Mouse (Mus musculus) midbrain, embryonic 16.5 days (tissue): ENCODE results near the gene Dmkn. TPM values are rescaled to one million over a fixed set of nuclear protein-coding genes. Genes with fewer than 3 reads are reported as not detected.
A peak's percentile ranks its signal among the peaks of the same experiment; 100 is the strongest.
"Not testable (repeated sequence)": the region's sequence is repeated elsewhere in the genome, so short reads cannot be mapped to it uniquely, and the experiment has no call there.

Source experiments
- ATAC-seq: fragments of 200-750 bp; cut with Nextera tagmentation; 2 replicates; pipeline ENCODE4 v1.8.0; 2017; ENCODE audit warnings: moderate TSS enrichment
- H3K27ac ChIP-seq: fragments of 300-500 bp; sonication (generic); 2 replicates; pipeline ENCODE4 v1.5.1; 2014; ENCODE audit warnings: mild to moderate bottlenecking, low read length, mixed read lengths
- H3K27me3 ChIP-seq: fragments of 300-500 bp; sonication (generic); 2 replicates; pipeline ENCODE4 v1.6.1; 2014; ENCODE audit warnings: low read depth, low read length, mixed read lengths; ENCODE audit not compliant: control insufficient read depth, insufficient read depth
- H3K36me3 ChIP-seq: fragments of 300-500 bp; sonication (generic); 2 replicates; pipeline ENCODE4 v1.6.1; 2014; ENCODE audit warnings: mild to moderate bottlenecking, low read length, moderate library complexity, mixed read lengths; ENCODE audit not compliant: control insufficient read depth, insufficient read depth
- H3K4me1 ChIP-seq: fragments of 300-500 bp; sonication (generic); 2 replicates; pipeline ENCODE4 v1.6.1; 2014; ENCODE audit warnings: mild to moderate bottlenecking, low read length, mixed read lengths; ENCODE audit not compliant: control insufficient read depth, insufficient read depth
- H3K4me2 ChIP-seq: fragments of 300-500 bp; sonication (generic); 2 replicates; pipeline ENCODE4 v1.6.1; 2014; ENCODE audit warnings: mild to moderate bottlenecking, low read length, mixed read lengths
- H3K4me3 ChIP-seq: fragments of 300-500 bp; sonication (generic); 2 replicates; pipeline ENCODE4 v1.5.1; 2014; ENCODE audit warnings: low read depth, mild to moderate bottlenecking, low read length, moderate library complexity, mixed read lengths
- H3K9ac ChIP-seq: fragments of 300-500 bp; sonication (generic); 2 replicates; pipeline ENCODE4 v1.6.1; 2014; ENCODE audit warnings: low read depth, low read length, mixed read lengths
- H3K9me3 ChIP-seq: fragments of 300-500 bp; sonication (generic); replicated peaks from 2 replicates; pipeline ENCODE4 v1.6.1; 2014; ENCODE audit warnings: mild to moderate bottlenecking, low read length, mixed read lengths; ENCODE audit not compliant: control insufficient read depth, poor library complexity, severe bottlenecking
- WGBS: fragments of 180-500 bp; shearing (Covaris S2); extraction: QIAGEN DNeasy Blood & Tissue Kit; methylation state at CpG from one replicate; pipeline ENCODE4 v1.1.7; 2014; 5-methylcytosine and 5-hydroxymethylcytosine counted together
- polyA plus RNA-seq: library from polyadenylated mRNA; unstranded; fragments of >200 nt; fragmentation: Nextera tagmentation; extraction: Ambion mirVana; gene quantifications from 2 replicates; pipeline ENCODE4 v1.2.1, GENCODE M21; 2015

Dmkn gene
- polyA plus RNA-seq, 1 experiment from 2014 or later, result 3.6 TPM

GRCm38 (mm10) chr7:30729396-30730063, 34.0 kb upstream of the Dmkn start, which contains the start of gene Tmem147:
Gene Tmem147, minus strand, starts transcription at chr7:30729540.
- peaks cover 21% of the 10 kb centered on the region for H3K4me1 ChIP-seq
- ATAC-seq, result peak; percentile 96
- H3K9me3 ChIP-seq, result no peaks in the 10 kb centered on the region
- peak within 1 kb of the TSS; percentile 87 for H3K9ac ChIP-seq
- H3K36me3 ChIP-seq, result peaks cover 5% of the 10 kb centered on the region
- H3K27me3 ChIP-seq, result no peaks in the 10 kb centered on the region
- WGBS, result under 1% methylated on average over 60 of the region's 60 CpGs
- H3K4me2 ChIP-seq, result peak within 1 kb of the TSS; percentile 71
- H3K27ac ChIP-seq, result peak within 1 kb of the TSS; percentile 93
- peak within 1 kb of the TSS; percentile 69 for H3K4me3 ChIP-seq

DNA sequence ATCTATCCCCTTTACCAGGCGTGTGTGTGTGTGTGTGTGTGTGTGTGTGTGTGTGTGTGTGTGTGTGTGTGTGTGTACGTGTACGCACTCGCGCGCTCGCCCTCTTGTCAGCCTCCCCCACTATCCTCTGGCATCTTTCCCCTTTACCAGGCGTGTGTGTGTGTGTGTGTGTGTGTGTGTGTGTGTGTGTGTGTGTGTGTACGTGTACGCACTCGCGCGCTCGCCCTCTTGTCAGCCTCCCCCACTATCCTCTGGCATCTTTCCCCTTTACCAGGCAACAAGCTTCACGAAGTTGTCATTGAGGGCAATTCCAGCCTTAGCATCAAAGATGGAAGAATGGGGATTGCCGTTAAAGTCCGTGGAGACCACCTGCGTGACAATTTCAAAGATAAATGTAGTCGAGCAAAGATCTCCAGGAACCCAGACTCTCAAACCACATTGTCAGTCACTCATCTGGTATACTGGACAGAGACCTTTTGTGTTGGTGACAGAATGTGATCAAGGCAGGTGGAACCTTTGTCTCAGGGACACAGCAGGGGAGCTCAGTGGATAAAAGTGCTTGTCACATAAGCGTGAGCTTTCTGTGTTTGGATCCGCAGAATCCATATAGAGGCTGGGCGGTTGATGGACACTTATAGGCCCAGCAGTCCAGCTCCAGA, 33.4 kb upstream of the Dmkn start:
- H3K9ac ChIP-seq, result peak overlapping the region; percentile 87
- not testable (repeated sequence) for H3K36me3 ChIP-seq, H3K27me3 ChIP-seq, H3K9me3 ChIP-seq
- peak overlapping the region; percentile 93 for H3K27ac ChIP-seq
- WGBS, result 5% methylated on average over 14 of the region's 22 CpGs
- ATAC-seq, result peak; percentile 41
- peak overlapping the region; percentile 58 for H3K4me2 ChIP-seq
- peaks cover 21% of the 10 kb centered on the region for H3K4me1 ChIP-seq
- peak overlapping the region; percentile 69 for H3K4me3 ChIP-seq

- ATAC-seq, result no peak
- no peak overlapping the region for H3K27ac ChIP-seq
- peaks cover 16% of the 10 kb centered on the region for H3K36me3 ChIP-seq
- no peak overlapping the region for H3K9ac ChIP-seq
- no peaks in the 10 kb centered on the region for H3K9me3 ChIP-seq
- H3K4me3 ChIP-seq, result no peak overlapping the region
- no peak overlapping the region for H3K4me2 ChIP-seq
- WGBS, result 92% methylated on average over 3 of the region's 3 CpGs
- H3K4me1 ChIP-seq, result peaks cover 5% of the 10 kb centered on the region; the same call in 1 of the 2 replicates
- H3K27me3 ChIP-seq, result no peaks in the 10 kb centered on the region
Observed at GRCm38 (mm10) chr7:30736211-30736610, 27.3 kb upstream of the Dmkn start.

DNA sequence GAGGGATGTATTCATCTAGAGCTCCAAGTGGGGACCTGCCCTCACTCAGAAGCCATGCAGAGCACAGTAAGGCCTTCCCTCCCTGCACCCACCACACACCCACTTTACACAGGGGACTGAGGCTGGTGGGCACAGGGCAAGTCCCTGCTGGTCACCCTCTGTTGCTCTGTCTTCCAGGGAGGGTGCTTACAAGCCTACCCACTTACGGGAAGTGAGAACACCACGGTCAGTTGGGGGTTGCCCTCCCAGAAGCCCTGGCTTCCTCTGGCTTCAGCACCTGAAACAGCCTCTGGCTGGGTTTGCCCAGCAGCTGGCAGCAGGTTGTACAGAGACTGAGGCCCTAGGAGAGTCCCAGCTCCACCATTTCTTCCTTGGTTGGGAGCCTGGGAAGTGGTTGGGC, 21.0 kb upstream of the Dmkn start:
- H3K4me2 ChIP-seq, H3K4me3 ChIP-seq, H3K27ac ChIP-seq, H3K27me3 ChIP-seq, H3K4me1 ChIP-seq, H3K9me3 ChIP-seq, H3K36me3 ChIP-seq, H3K9ac ChIP-seq: not testable (repeated sequence)
- WGBS, result 97% methylated on average over 2 of the region's 2 CpGs
- ATAC-seq, result peak; percentile 40; the same call in 1 of the 2 replicates

DNA sequence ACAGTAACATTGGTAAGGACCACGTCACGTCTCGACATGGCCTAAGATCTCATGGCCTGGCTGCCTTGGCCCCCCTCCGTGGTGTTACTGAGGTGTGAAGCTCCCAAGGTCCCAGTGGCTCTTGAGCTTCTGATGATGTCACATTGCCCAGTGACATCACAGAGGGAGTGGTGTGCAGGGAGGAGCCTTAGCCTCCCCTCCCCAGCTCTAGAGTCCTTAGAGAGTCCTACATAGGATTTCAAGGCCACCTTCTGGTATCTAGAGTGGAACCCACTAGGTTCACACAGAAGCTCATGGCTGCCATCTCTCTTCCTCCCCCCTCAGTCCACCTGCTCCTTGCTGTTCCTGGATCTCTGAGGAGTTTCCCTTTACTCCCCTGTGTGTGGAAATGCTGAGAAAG, 19.9 kb upstream of the Dmkn start, which contains the start of gene Gapdhs:
Gene Gapdhs (minus strand): TSS at position 65 of the 400 bp plus-strand sequence.
- H3K27me3 ChIP-seq, H3K4me2 ChIP-seq, H3K9me3 ChIP-seq, H3K9ac ChIP-seq, H3K4me3 ChIP-seq, H3K4me1 ChIP-seq, H3K36me3 ChIP-seq, ATAC-seq, H3K27ac ChIP-seq: not testable (repeated sequence)
- no CpG with 5 or more reads among the region's 4 CpGs for WGBS

DNA sequence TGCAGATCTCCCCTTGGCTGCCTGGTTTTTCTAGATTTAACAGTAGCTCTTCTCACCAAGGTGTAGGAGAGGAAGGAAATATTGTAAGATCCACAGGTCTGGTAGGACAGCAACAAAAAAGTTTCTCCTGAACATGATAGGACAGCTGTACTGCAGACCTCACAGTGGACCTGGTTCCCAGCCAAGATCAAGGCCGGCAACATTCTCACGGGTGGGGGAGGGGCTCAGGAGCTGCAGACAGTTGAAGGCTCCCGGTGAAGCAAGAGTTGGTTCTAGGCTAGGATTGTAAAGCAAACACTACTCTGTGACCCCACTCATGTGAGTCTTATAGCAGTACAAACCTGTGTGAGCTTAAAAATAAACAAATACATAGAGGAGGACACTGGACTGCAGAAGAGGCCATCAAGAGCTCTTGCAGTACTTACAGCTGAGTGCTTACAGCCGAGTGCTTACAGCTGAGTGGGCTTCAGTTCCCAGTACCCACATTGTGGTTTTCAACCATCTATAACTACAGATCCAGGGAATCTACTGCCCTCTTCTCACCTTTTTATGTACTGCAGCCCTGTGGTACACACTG, 19.4 kb upstream of the Dmkn start:
- no peak for ATAC-seq
- Histone ChIP-seq H3K4me2 (no peak overlapping the region), H3K36me3 (no peaks in the 10 kb centered on the region; the same call in 1 of the 2 replicates), H3K27me3 (no peaks in the 10 kb centered on the region), H3K4me3 (no peak overlapping the region), H3K27ac (no peak overlapping the region), H3K9ac (no peak overlapping the region), H3K9me3 (no peaks in the 10 kb centered on the region), H3K4me1 (no peaks in the 10 kb centered on the region)
- WGBS, result 66% methylated on average over 4 of the region's 4 CpGs

GRCm38 (mm10) chr7:30747525-30748204, 15.9 kb upstream of the Dmkn start:
- no peak for ATAC-seq
- no peak overlapping the region for H3K9ac ChIP-seq
- H3K27ac ChIP-seq, result no peak overlapping the region
- no peak overlapping the region for H3K4me3 ChIP-seq
- WGBS, result 84% methylated on average over 7 of the region's 7 CpGs
- no peaks in the 10 kb centered on the region for H3K9me3 ChIP-seq
- H3K4me2 ChIP-seq, result no peak overlapping the region
- no peaks in the 10 kb centered on the region for H3K4me1 ChIP-seq
- no peaks in the 10 kb centered on the region for H3K27me3 ChIP-seq
- no peaks in the 10 kb centered on the region for H3K36me3 ChIP-seq

GRCm38 (mm10) chr7:30749824-30750606, 13.5 kb upstream of the Dmkn start:
- H3K4me2 ChIP-seq, result no peak overlapping the region
- H3K9me3 ChIP-seq, result peaks cover 5% of the 10 kb centered on the region
- no peak for ATAC-seq
- H3K9ac ChIP-seq, result no peak overlapping the region
- no peak overlapping the region for H3K4me3 ChIP-seq
- H3K4me1 ChIP-seq, result no peaks in the 10 kb centered on the region
- H3K27ac ChIP-seq, result no peak overlapping the region
- no peaks in the 10 kb centered on the region for H3K27me3 ChIP-seq
- peaks cover 8% of the 10 kb centered on the region for H3K36me3 ChIP-seq
- WGBS, result 90% methylated on average over 13 of the region's 13 CpGs
